Mouse (Mus musculus): ENCODE data around the gene Mbd5.
"Not testable (repeated sequence)": the region's sequence is repeated elsewhere in the genome, so short reads cannot be mapped to it uniquely, and the experiment has no call there.

The Mbd5 gene

DNA sequence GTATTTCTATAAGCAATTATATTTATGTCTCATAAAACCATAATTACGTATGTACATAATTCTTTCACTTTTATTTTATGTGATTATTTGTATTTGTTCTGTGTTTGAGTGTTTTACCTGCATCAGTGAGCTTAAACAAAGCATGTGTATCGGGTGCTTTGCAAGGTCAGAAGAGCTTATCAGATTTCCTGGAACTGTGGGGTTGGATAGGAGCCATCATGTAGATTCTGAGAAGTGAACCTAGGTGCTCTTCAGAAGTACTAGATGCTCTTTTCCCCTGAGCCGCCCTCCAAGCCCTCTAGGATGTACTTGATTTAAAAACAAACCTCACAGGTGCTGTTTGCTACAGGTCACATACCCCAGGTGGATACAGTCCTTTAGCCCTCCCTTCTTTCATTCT is 227.7 kb downstream of the Mbd5 start:
- no peak for DNase-seq

DNA sequence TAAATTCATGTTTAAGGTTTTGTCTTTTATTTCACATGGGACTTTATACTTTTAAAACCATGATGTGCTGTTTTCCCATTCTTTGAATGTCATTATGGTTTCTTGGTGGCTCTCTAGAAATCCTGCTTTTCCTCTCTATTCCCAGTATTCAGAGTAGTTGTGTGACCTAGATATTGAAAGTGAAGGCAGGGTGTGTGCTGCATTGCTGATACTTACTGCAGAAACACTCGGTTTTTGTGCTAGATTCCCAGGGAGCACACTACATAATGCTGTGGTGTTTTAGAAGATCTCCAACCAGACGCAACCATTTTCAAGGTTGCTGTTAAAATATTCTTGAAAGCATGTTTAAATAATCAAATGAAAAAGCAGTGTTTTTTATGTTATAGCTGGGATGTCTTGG is 241.7 kb downstream of the Mbd5 start:
- no peak for DNase-seq

DNA sequence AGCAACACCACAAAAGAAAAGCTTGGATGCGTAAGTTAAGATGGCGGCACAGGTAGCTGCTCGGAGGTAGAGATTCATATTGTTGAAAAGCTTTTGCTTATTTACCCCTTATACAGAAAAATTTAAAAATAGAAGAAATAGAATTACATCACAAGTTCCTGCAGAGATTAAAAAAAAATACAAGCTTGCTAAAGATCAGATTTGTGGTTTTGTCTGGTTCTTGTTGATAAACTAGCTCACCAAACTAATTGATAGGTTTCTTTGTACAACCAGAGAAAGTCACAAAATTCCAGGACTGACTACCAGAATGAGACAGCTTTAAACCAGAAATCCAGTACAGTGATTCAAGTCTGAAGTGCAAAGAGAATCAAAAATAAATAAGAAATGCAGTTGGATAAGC is 242.4 kb downstream of the Mbd5 start:
- no peak for DNase-seq

GRCm38 (mm10) chr2:49204081-49204480 is 254.8 kb downstream of the Mbd5 start:
- DNase-seq: no peak

- DNase-seq: not testable (repeated sequence)
These were observed 256.4 kb downstream of the Mbd5 start for GRCm38 (mm10) chr2:49205692-49206091.

GRCm38 (mm10) chr2:49209349-49209748 is 260.0 kb downstream of the Mbd5 start:
- no peak for DNase-seq

- no peak for DNase-seq
These were observed 261.1 kb downstream of the Mbd5 start for GRCm38 (mm10) chr2:49210408-49210807.

DNA sequence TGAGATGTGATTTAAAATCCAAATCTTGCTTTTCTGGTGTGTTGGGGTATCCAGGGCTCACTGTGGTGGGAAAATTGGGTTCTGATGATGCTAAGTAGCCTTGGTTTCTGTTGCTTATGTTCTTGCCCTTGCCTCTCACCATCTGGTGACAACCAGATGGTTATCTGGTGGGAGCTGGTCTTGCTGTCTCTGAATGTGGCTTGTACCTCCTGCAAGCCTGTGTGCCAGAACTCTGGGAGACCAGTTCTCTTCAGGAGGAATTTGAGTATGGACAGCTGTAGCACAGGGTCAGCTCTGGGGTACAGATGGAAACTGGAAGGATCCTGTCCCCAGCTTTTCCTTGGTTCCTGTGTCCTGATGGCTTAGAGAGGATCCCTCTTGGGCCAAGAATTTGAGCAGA is 280.4 kb downstream of the Mbd5 start:
- no peak for DNase-seq

DNA sequence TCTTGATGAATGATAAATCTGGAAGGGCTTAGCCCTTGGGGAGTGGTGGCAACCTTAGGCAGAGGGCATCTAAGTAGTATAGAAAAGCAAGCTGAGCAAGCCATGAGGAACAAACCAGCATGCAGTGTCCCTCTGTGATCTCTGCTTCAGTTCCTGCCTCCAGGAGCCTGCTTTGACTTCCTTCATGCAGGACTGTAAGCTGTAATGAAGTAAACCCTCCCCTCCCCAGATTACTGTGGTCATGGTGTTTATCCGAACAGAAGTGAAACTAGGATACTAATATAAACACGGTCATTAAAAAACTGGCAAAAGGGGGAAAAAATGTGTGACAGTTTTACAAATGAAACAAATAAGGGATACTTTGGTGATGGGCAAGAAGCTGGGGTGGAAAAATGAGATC is 284.8 kb downstream of the Mbd5 start:
- DNase-seq: no peak

DNA sequence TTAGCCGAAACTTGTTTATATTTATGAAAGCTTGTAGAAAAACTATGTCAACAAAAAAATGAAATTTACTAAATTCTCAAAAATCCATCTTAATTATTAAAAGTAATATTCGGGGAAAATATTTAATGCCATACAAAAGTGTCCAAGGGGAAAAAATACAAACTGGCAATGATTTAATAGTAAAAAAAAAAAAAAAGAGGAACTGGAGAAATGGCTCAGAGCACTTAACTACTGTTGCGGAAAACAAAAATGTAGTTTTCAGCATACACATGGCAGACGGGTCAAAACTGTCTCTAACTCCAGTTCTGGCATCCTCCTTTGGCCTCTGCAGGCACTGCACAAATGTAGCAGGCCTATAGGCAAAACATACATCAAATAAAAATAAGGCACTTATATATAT is 292.4 kb downstream of the Mbd5 start:
- DNase-seq: no peak

- no peak for DNase-seq
These were observed 314.8 kb downstream of the Mbd5 start for GRCm38 (mm10) chr2:49264092-49264491.

DNA sequence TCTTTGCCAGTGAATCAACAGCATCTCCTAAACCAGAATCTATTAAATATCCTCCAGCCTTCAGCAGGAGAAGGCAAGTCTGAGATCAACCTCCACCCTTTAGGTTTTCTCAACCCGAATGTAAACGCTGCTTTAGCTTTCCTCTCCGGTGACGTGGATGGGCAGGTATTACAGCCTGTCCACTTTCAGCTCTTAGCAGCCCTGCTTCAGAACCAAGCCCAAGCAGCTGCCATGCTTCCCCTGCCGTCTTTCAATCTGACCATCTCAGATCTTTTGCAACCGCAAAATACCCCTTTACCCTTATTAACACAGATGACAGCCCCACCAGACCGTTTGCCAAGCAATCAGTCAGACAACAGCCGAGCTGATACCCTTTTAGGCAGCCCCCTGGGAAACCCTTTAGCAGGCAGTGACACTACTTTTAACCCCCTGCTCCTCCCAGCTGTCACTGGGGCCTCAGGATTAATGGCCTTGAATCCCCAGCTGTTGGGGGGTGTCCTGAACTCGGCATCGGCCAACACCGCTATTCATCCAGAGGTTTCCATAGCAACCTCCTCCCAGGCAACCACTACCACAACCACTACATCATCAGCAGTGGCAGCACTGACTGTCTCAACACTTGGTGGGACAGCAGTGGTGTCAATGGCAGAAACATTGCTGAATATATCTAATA is 323.1 kb downstream of the Mbd5 start:
- no peak for DNase-seq

DNA sequence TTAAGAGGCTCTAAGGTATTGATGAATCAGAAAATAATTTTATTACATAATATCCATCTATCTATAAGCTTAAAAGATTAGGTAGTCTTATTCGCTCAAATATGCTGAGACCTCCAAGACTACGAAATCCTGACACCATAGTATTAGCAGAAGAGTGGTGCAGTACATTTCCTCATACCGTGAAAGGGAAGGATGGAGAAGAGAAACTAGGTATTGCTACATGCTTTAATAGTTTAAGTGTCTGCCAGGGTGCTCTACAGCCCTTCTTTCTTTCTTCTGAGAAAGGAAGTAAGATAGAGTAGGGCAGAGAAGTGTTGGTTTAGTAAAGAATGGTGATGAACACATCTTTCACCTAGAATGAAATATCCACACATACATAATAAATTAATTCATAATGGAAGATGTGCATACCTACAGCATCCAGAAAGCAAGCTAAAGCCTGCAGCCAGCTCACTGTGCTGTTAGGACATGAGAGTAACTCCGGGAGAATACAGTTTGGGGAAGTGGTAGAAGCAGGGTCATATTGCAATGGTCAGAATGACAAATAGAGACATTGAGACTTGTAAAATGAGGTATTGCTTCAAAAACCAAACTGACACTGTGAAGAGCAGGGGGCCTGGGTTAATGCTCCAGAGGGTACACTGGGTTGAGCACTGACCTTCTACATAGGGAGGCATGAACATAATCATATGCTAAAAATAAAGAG is 326.9 kb downstream of the Mbd5 start:
- DNase-seq: no peak

- no peak for DNase-seq
These were observed 331.2 kb downstream of the Mbd5 start for GRCm38 (mm10) chr2:49280496-49280895.

DNA sequence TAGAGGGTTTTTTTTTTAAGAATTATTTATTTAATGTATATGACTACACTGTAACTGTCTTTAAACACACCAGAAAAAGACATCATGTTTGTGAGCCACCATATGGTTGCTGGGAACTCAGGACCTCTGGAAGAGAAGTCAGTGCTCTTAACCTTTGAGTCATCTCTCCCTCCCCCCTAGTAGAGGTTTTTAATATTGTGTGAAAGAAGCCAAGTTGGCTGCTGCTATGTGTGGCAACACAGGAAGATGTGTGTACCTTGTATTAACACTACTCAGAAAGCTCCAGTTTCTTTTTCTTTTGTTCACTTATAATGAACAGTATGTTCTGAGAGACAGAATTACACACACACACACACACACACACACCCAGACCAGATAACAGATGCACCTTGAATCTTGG is 334.3 kb downstream of the Mbd5 start:
- no peak for DNase-seq

DNA sequence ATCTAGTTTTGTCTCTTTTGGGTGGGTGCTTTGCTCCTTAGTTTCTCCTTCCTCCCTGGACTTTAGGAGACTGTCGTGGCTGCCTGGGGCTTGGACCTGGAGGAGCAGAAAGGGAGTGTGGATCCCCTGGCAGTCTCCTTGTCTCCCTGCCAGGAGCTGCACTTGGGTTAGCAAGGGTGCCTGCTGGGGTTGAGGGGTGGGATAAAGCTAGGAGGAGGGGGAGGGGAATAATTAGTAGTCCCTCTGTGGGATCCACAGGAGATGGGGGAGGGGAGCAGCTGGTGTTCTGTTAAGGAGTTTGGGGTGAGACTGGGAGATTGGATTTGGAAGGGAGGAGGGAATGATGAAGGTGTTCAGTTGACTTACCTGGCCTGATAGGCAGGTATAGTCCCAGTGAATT is 337.7 kb downstream of the Mbd5 start:
- DNase-seq: no peak

GRCm38 (mm10) chr2:49291709-49292108 is 342.4 kb downstream of the Mbd5 start:
- no peak for DNase-seq

- DNase-seq: peak; percentile 80 to 83
These were observed 363.5 kb downstream of the Mbd5 start for GRCm38 (mm10) chr2:49312629-49313447.

GRCm38 (mm10) chr2:49333594-49333993 is 384.3 kb downstream of the Mbd5 start:
- DNase-seq: no peak

DNA sequence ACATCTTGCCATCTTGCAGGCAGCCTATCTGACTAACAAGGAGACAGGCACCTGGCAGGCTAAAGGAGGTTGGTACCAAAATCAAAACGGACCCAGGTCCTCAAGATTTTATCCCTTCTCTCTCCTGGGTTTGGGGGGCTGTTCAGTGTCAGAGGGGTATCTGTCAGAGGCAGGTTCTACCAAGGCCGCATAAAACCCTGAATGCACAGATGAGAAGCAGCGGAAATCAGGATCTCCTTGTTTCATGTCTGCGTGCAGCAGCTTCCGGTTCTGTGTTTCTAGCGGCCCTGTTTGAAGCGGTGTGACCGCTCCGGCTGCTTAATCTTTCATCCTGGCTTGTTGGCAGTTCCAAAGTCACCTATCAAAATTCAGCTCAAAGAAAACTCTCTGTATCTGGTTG is 386.0 kb downstream of the Mbd5 start:
- no peak for DNase-seq

- DNase-seq: no peak
These were observed 395.0 kb downstream of the Mbd5 start for GRCm38 (mm10) chr2:49344287-49344686.

GRCm38 (mm10) chr2:49345786-49346185 is 396.5 kb downstream of the Mbd5 start:
- DNase-seq: no peak

- DNase-seq: no peak
These were observed 400.5 kb downstream of the Mbd5 start for GRCm38 (mm10) chr2:49349813-49350212.

- no peak for DNase-seq
These were observed 401.5 kb downstream of the Mbd5 start for GRCm38 (mm10) chr2:49350852-49351251.
